Mouse (Mus musculus): ENCODE results near the gene Dmac2. TPM values are rescaled to one million over a fixed set of nuclear protein-coding genes. Genes with fewer than 3 reads are reported as not detected.

Dmac2 gene
- polyA plus RNA-seq, 1 experiment from 2014 or later, result 33.0 TPM

- H3K36me3 ChIP-seq, result peaks cover 10% of the 10 kb centered on the region; the same call in 1 of the 2 replicates
- H3K4me3 ChIP-seq (replicated peaks), result no peak overlapping the region
- no peaks in the 10 kb centered on the region for H3K9me3 ChIP-seq
- H3K27ac ChIP-seq, result no peak overlapping the region
- WGBS, result 93% methylated on average over 8 of the region's 8 CpGs
- no peak for ATAC-seq (ENCODE audit: insufficient read depth, low FRiP score, low read depth)
- H3K4me2 ChIP-seq, result no peak overlapping the region
- no peaks in the 10 kb centered on the region for H3K4me1 ChIP-seq
- H3K27me3 ChIP-seq (replicated peaks), result no peaks in the 10 kb centered on the region
- H3K9ac ChIP-seq, result no peak overlapping the region
These were observed 47.2 kb downstream of the Dmac2 start for GRCm38 (mm10) chr7:25666381-25666780.

- 89% methylated on average over 10 of the region's 10 CpGs for WGBS
- peaks cover 8% of the 10 kb centered on the region; the same call in 1 of the 2 replicates for H3K27me3 ChIP-seq (replicated peaks)
- ATAC-seq (ENCODE audit: insufficient read depth, low FRiP score, low read depth), result 0 out of 2 replicates have a peak, but pooled peaks have one; percentile 8
- H3K4me2 ChIP-seq, result no peak overlapping the region
- H3K36me3 ChIP-seq, result peaks cover 10% of the 10 kb centered on the region; the same call in 1 of the 2 replicates
- H3K4me1 ChIP-seq, result no peaks in the 10 kb centered on the region
- H3K4me3 ChIP-seq (replicated peaks), result no peak overlapping the region
- no peaks in the 10 kb centered on the region for H3K9me3 ChIP-seq
- H3K9ac ChIP-seq, result no peak overlapping the region
- H3K27ac ChIP-seq, result no peak overlapping the region
These were observed 49.9 kb downstream of the Dmac2 start for GRCm38 (mm10) chr7:25669158-25669557.

GRCm38 (mm10) chr7:25669631-25670030 lies 50.4 kb downstream of the Dmac2 start:
- no peak overlapping the region for H3K4me3 ChIP-seq (replicated peaks)
- H3K27ac ChIP-seq, result no peak overlapping the region
- H3K27me3 ChIP-seq (replicated peaks), result peaks cover 13% of the 10 kb centered on the region; the same call in 1 of the 2 replicates
- 76% methylated on average over 9 of the region's 9 CpGs for WGBS
- no peak for ATAC-seq (ENCODE audit: insufficient read depth, low FRiP score, low read depth)
- H3K9ac ChIP-seq, result no peak overlapping the region
- no peaks in the 10 kb centered on the region for H3K9me3 ChIP-seq
- H3K4me2 ChIP-seq, result no peak overlapping the region
- peaks cover 7% of the 10 kb centered on the region; the same call in 1 of the 2 replicates for H3K36me3 ChIP-seq
- peaks cover 3% of the 10 kb centered on the region; the same call in 1 of the 2 replicates for H3K4me1 ChIP-seq

DNA sequence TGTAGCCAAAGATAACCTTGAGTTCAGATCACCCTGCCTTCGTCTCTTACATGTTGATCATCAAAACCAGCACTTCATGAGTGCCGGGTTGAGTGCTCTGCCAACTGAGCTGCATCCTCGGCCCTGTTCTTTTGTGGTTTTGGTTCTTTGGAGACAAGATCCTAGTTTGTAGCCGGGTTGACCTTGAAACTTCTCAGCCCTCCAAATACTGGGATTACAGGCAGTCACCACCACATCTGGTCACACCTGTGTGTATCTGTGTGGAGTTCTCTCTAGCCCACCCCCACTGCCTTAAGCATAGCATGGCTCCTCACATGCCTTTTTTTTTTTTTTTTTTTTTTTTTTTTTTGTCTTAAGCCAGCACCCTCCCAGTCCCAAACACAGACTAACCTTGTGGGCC lies 50.9 kb downstream of the Dmac2 start:
- Histone ChIP-seq H3K9ac (no peak overlapping the region), H3K36me3 (peaks cover 6% of the 10 kb centered on the region; the same call in 1 of the 2 replicates), H3K9me3 (no peaks in the 10 kb centered on the region), H3K27me3 (replicated peaks) (peaks cover 17% of the 10 kb centered on the region), H3K4me3 (replicated peaks) (no peak overlapping the region), H3K4me1 (peaks cover 7% of the 10 kb centered on the region), H3K4me2 (no peak overlapping the region), H3K27ac (no peak overlapping the region)
- ATAC-seq (ENCODE audit: insufficient read depth, low FRiP score, low read depth), result no peak
- 88% methylated on average over 4 of the region's 4 CpGs for WGBS

DNA sequence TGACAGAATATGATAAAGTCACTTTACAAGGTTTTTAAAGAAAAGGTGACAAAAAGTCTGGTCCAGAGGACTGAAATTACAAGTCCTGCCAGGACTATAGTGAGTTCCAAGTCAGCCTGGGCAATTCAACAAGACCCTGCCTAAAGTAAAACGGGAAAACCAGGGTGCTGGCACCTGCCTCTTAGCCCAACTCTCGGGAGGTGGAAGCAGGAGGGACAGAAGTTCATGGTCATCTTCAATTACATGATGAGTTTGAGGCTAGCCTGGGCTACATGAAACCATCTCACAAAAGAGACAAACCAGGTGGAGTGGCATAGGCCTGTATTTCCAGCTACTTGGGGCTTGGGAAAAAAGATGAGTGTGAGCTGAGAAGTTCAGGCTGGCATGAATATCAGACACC lies 52.5 kb downstream of the Dmac2 start:
- no peak for ATAC-seq (ENCODE audit: insufficient read depth, low FRiP score, low read depth)
- H3K4me3 ChIP-seq (replicated peaks), result no peak overlapping the region
- H3K27me3 ChIP-seq (replicated peaks), result peaks cover 23% of the 10 kb centered on the region
- no peak overlapping the region for H3K9ac ChIP-seq
- 72% methylated on average over 2 of the region's 2 CpGs for WGBS
- no peak overlapping the region for H3K27ac ChIP-seq
- no peaks in the 10 kb centered on the region for H3K9me3 ChIP-seq
- no peak overlapping the region for H3K4me2 ChIP-seq
- H3K4me1 ChIP-seq, result peaks cover 12% of the 10 kb centered on the region
- peaks cover 3% of the 10 kb centered on the region; the same call in 1 of the 2 replicates for H3K36me3 ChIP-seq

DNA sequence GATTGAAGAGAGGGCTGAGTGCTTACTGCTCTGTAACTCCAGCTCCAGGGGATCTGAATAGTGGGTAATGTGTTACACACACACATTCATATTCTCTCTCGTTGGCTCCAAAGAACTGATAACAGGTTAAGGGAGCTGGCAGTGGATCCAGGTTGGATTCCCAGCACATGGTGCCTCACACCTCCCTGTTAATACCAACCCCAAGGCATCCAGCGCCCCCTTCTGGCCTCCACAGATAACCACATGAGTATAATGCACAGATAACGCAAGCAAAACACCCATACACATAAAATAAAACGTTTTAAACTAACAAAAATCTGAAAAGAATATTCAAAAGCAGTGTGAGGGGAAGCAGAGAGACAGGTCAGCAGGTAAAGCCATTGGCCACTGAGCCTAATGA lies 53.2 kb downstream of the Dmac2 start:
- H3K36me3 ChIP-seq, result peaks cover 3% of the 10 kb centered on the region; the same call in 1 of the 2 replicates
- no peak overlapping the region for H3K4me3 ChIP-seq (replicated peaks)
- no peak overlapping the region for H3K4me2 ChIP-seq
- 55% methylated on average over 4 of the region's 4 CpGs for WGBS
- no peak overlapping the region for H3K27ac ChIP-seq
- H3K27me3 ChIP-seq (replicated peaks), result peaks cover 23% of the 10 kb centered on the region
- no peaks in the 10 kb centered on the region for H3K9me3 ChIP-seq
- peaks cover 12% of the 10 kb centered on the region for H3K4me1 ChIP-seq
- no peak overlapping the region for H3K9ac ChIP-seq
- no peak for ATAC-seq (ENCODE audit: insufficient read depth, low FRiP score, low read depth)

GRCm38 (mm10) chr7:25674297-25674696 lies 55.1 kb downstream of the Dmac2 start:
- Histone ChIP-seq H3K27me3 (replicated peaks) (peaks cover 23% of the 10 kb centered on the region), H3K4me1 (peaks cover 12% of the 10 kb centered on the region), H3K9me3 (no peaks in the 10 kb centered on the region), H3K9ac (no peak overlapping the region), H3K4me2 (peak overlapping the region; percentile 73), H3K36me3 (no peaks in the 10 kb centered on the region), H3K27ac (no peak overlapping the region), H3K4me3 (replicated peaks) (no peak overlapping the region)
- no peak for ATAC-seq (ENCODE audit: insufficient read depth, low FRiP score, low read depth)
- 24% methylated on average over 9 of the region's 9 CpGs for WGBS

- no peak within 1 kb of the TSS for H3K27ac ChIP-seq
- peak within 1 kb of the TSS; percentile 73 for H3K4me2 ChIP-seq
- H3K9ac ChIP-seq, result no peak within 1 kb of the TSS
- peaks cover 23% of the 10 kb centered on the region for H3K27me3 ChIP-seq (replicated peaks)
- no peaks in the 10 kb centered on the region for H3K9me3 ChIP-seq
- H3K36me3 ChIP-seq, result no peaks in the 10 kb centered on the region
- H3K4me3 ChIP-seq (replicated peaks), result peak within 1 kb of the TSS; percentile 38
- WGBS, result 3% methylated on average over 29 of the region's 29 CpGs
- no peak for ATAC-seq (ENCODE audit: insufficient read depth, low FRiP score, low read depth)
- peaks cover 12% of the 10 kb centered on the region for H3K4me1 ChIP-seq
These were observed 55.6 kb downstream of the Dmac2 start, which contains the start of gene Tmem91 for GRCm38 (mm10) chr7:25674719-25675300. Tmem91 (minus strand) TSS chr7:25675166.

Other genes with a start within 250 kb of the Dmac2 start
- gene Cnfn, start 249.7 kb upstream of the Dmac2 start, polyA plus RNA-seq (2015; fragmentation: Nextera tagmentation; extraction: Ambion mirVana), result 107 and 419 TPM in 2 replicates
- gene Lipe, start 220.7 kb upstream of the Dmac2 start, polyA plus RNA-seq (2015; fragmentation: Nextera tagmentation; extraction: Ambion mirVana), result 8.3 and 8.4 TPM in 2 replicates
- 0.36 and 0.42 TPM in 2 replicates for gene Cxcl17, start 206.5 kb upstream of the Dmac2 start, polyA plus RNA-seq (2015; fragmentation: Nextera tagmentation; extraction: Ambion mirVana)
- 32.4 and 54.7 TPM in 2 replicates for gene Ceacam1, start 141.8 kb upstream of the Dmac2 start, polyA plus RNA-seq (2015; fragmentation: Nextera tagmentation; extraction: Ambion mirVana)
- not detected in 2 replicates for gene Ceacam2, start 79.6 kb upstream of the Dmac2 start, polyA plus RNA-seq (2015; fragmentation: Nextera tagmentation; extraction: Ambion mirVana)
- 3.2 and 3.9 TPM in 2 replicates for gene Erich4, start 3.5 kb upstream of the Dmac2 start, polyA plus RNA-seq (2015; fragmentation: Nextera tagmentation; extraction: Ambion mirVana)
- gene B3gnt8, start 7.2 kb downstream of the Dmac2 start, polyA plus RNA-seq (2015; fragmentation: Nextera tagmentation; extraction: Ambion mirVana), result 11.3 and 12.3 TPM in 2 replicates
- gene Bckdha, start 39.6 kb downstream of the Dmac2 start, polyA plus RNA-seq (2015; fragmentation: Nextera tagmentation; extraction: Ambion mirVana), result 54.5 and 56.8 TPM in 2 replicates
- 71.8 and 79.8 TPM in 2 replicates for gene Exosc5, start 39.8 kb downstream of the Dmac2 start, polyA plus RNA-seq (2015; fragmentation: Nextera tagmentation; extraction: Ambion mirVana)
- gene Tmem91, start 55.8 kb downstream of the Dmac2 start, polyA plus RNA-seq (2015; fragmentation: Nextera tagmentation; extraction: Ambion mirVana), result 3.0 and 4.0 TPM in 2 replicates
- 23.2 and 25.3 TPM in 2 replicates for gene B9d2, start 61.4 kb downstream of the Dmac2 start, polyA plus RNA-seq (2015; fragmentation: Nextera tagmentation; extraction: Ambion mirVana)
- 3.9 and 4.1 TPM in 2 replicates for gene Tgfb1, start 67.6 kb downstream of the Dmac2 start, polyA plus RNA-seq (2015; fragmentation: Nextera tagmentation; extraction: Ambion mirVana)
- gene Ccdc97, start 99.7 kb downstream of the Dmac2 start, polyA plus RNA-seq (2015; fragmentation: Nextera tagmentation; extraction: Ambion mirVana), result 16.9 and 19.6 TPM in 2 replicates
- gene Hnrnpul1, start 135.3 kb downstream of the Dmac2 start, polyA plus RNA-seq (2015; fragmentation: Nextera tagmentation; extraction: Ambion mirVana), result 49.0 and 54.2 TPM in 2 replicates
- 83.7 and 88.6 TPM in 2 replicates for gene Axl, start 169.3 kb downstream of the Dmac2 start, polyA plus RNA-seq (2015; fragmentation: Nextera tagmentation; extraction: Ambion mirVana)
- 35.3 and 35.6 TPM in 2 replicates for gene Cyp2s1, start 197.5 kb downstream of the Dmac2 start, polyA plus RNA-seq (2015; fragmentation: Nextera tagmentation; extraction: Ambion mirVana)

Data from stomach, embryonic 15.5 days (tissue).